Mouse (Mus musculus): Measurements from ENCODE around the gene Cd300c.
A peak's percentile ranks its signal among the peaks of the same experiment; 100 is the strongest.
"Not testable (repeated sequence)": the region's sequence is repeated elsewhere in the genome, so short reads cannot be mapped to it uniquely, and the experiment has no call there.

Gene Cd300c

DNA sequence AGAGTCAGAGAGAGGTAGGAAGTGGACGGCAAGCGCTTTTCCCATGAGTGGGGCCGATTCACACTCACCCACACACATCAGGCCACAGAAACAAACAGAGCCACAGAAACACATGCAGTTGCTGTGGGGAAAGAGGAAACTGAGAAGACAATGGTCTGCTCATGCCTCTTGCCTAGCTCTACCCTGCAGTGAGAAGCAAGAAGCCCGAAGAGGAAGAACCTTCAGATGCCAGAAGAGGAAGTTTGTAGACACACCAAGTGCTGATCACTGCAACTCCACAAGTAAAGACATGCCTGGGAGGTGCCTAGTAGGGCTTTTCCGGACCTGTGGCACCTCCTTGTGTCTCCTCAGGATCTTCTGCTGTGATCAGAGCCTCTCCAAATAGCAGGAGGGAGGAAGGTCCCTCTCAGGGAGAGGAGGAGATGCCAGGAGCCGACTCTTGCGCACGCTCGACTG, at the start of gene Cd300c:
Gene Cd300c (minus strand): TSS at position 406 of the 456 bp plus-strand sequence.
- DNase-seq (ENCODE audit: low spot score in 2 of 2), result no peak

- DNase-seq (ENCODE audit: low spot score in 2 of 2), result not testable (repeated sequence)
These were observed 47.1 kb upstream of the Cd300c start, which contains the start of gene Cd300ld2 for GRCm38 (mm10) chr11:115016093-115016492. Cd300ld2 (minus strand) TSS chr11:115016193.

DNA sequence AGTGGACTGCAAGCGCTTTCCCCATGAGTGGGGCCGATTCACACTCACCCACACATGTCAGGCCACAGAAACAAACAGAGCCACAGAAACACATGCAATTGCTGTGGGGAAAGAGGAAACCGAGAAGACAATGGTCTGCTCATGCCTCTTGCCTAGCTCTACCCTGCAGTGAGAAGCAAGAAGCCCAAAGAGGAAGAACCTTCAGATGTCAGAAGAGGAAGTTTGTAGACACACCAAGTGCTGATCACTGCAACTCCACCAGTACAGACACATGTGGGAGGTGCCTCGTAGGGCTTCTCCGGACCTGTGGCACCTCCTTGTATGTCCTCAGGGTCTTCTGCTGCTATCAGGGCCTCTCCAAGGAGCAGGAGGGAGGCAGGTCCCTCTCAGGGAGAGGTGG, 35.1 kb upstream of the Cd300c start:
- DNase-seq (ENCODE audit: low spot score in 2 of 2), result no peak

GRCm38 (mm10) chr11:115001474-115002040, 32.6 kb upstream of the Cd300c start, which contains the start of gene Cd300c2:
Cd300c2 (minus strand) TSS chr11:115001880.
- DNase-seq (ENCODE audit: low spot score in 2 of 2), result no peak

- DNase-seq (ENCODE audit: low spot score in 2 of 2), result no peak
These were observed 20.8 kb upstream of the Cd300c start, which contains the start of gene Cd300ld for GRCm38 (mm10) chr11:114989793-114990192. Cd300ld (minus strand) TSS chr11:114989922.

GRCm38 (mm10) chr11:114981866-114982265, 12.9 kb upstream of the Cd300c start:
- no peak for DNase-seq (ENCODE audit: low spot score in 2 of 2)

- DNase-seq (ENCODE audit: low spot score in 2 of 2), result no peak
These were observed 3.8 kb upstream of the Cd300c start for GRCm38 (mm10) chr11:114972726-114973125.

- no peak for DNase-seq (ENCODE audit: low spot score in 2 of 2)
These were observed 3.7 kb downstream of the Cd300c start for GRCm38 (mm10) chr11:114965182-114965828.

DNA sequence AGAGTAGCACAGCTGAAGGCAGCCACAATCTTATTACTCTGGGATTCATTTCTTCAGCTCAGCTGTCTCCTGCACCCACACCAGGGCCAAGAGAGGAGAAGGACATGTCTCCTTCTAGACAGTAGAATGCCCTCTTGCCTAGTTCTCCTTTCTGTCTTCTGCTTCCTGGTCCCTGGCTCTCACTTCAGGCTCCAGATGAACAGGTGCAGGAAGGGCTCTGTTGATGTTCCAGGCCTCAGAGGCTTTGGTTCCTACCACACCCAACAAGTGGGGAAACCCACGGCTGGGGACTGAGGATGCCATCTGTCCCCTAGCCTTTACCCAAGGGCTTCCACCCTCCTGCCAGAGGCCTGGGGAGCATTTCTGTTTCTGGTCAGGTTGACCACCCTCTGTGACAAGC, 8.6 kb downstream of the Cd300c start:
- no peak for DNase-seq (ENCODE audit: low spot score in 2 of 2)

DNA sequence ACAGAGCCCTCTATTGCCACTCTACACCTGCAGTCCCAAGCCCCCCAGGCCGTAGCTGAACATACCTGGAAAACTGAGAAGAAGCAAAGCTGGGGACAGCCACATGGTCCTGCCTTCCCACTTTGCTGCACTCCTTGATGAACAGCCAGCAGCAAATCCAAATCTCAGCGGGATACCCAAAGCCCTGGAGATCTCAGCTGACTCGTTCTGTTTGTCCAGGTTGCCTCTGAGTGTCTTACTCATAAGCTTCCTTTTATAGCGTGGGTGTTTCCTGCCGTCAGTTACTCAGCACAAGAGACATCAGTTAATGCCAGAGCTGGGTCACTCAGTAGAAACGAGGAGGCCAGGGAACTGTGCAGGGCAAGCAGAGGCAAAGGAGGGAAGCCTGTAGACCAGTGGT, 34.8 kb downstream of the Cd300c start, which contains the start of gene Cd300lb:
Gene Cd300lb (minus strand): TSS at position 243 of the 400 bp plus-strand sequence.
- DNase-seq (ENCODE audit: low spot score in 2 of 2), result no peak

- no peak for DNase-seq (ENCODE audit: low spot score in 2 of 2)
These were observed 35.4 kb downstream of the Cd300c start for GRCm38 (mm10) chr11:114933591-114933990.

DNA sequence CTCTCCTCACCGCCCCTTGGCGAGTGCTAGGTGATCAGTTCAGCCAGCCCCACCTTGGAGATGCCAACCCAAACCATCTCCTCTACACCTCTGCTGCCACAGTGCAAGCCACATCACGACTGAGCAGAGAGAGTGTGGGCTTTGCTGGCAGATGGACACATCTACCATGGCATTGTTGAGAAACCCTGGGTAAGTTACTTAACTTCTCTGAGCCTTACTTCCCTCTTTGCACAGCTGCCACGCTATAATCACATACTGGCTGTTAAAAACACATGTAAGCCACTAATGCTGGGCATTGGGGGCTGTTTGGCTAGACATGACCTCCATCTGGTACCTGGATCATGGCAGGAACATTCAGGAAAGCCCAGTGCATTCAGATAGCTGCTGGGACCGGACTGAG, 37.9 kb downstream of the Cd300c start:
- DNase-seq (ENCODE audit: low spot score in 2 of 2), result no peak

DNA sequence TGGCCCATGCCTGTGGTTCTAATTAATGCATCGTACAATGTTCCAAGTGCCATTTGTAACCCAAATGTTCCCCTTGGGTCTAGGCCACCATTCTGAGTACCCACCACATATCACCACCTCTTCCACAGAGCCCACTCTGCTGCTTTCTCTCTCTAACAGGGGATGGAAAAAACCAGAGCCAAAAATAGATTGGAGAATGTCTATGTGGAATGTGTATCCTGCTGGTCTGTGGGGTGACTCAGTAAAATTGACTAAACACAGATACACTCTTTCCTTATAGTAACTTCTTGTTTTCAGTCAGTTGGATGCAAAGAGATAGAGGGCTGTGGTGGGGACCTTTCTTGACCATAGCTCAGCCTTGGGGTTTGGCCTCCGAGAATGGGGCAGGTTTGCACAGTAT, 39.4 kb downstream of the Cd300c start:
- no peak for DNase-seq (ENCODE audit: low spot score in 2 of 2)

GRCm38 (mm10) chr11:114923961-114924360, 45.0 kb downstream of the Cd300c start:
- no peak for DNase-seq (ENCODE audit: low spot score in 2 of 2)

- no peak for DNase-seq (ENCODE audit: low spot score in 2 of 2)
These were observed 46.5 kb downstream of the Cd300c start for GRCm38 (mm10) chr11:114922439-114922838.

DNA sequence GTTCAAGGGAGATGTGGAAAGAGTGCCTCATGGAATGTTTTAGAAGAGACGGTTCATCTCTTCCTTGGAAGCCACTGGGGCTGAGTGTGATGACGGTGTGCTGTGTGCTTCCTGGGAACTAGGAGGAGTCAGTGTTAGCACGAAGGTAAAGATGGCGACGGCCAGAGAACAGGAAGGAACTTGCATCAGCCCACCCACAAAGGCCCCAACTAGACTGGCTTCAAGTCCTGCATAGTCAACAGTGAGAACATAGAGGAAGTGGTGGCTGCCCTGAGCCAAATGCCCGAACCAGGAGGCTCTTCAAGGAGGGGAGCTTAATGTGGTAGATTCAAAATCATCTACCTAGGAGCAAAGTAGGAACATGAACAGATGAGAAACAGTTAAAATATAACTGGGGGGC, 51.8 kb downstream of the Cd300c start:
- no peak for DNase-seq (ENCODE audit: low spot score in 2 of 2)

DNA sequence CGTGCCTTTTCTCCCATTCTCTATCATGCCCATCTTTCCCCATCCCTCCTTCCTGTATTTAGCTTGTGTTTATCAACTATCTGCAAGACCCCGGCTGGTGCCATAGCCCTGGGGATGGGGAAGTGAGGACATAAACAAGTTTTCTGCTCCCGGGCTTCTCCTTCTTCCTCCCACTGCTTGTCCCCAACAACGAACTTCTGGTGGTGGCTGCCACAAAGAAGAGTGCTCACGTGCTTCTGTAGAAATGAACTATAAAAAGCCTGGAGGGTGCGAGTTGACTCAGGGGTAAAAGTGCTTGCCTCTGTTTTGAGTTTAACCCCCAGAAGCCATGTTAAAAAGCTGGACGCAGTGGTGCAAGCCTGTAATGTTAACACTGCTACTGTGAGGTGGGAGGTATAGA, 54.0 kb downstream of the Cd300c start:
- no peak for DNase-seq (ENCODE audit: low spot score in 2 of 2)

- peak; percentile 65 to 78 for DNase-seq (ENCODE audit: low spot score in 2 of 2)
These were observed 56.1 kb downstream of the Cd300c start for GRCm38 (mm10) chr11:114912847-114913246.

GRCm38 (mm10) chr11:114909538-114909937, 59.4 kb downstream of the Cd300c start:
- DNase-seq (ENCODE audit: low spot score in 2 of 2), result not testable (repeated sequence)

- no peak for DNase-seq (ENCODE audit: low spot score in 2 of 2)
These were observed 60.9 kb downstream of the Cd300c start for GRCm38 (mm10) chr11:114908086-114908485.

GRCm38 (mm10) chr11:114907567-114907966, 61.4 kb downstream of the Cd300c start:
- no peak for DNase-seq (ENCODE audit: low spot score in 2 of 2)

Data from frontal cortex, postnatal 14 days (tissue).